ENCODE assay signal across 22 mouse cellular contexts in genomic region chr1:57810221-57810620, GRCm38 (mm10). TPM values are rescaled to one million over a fixed set of nuclear protein-coding genes. Genes with fewer than 3 reads are reported as not detected.
DNase-seq lines count a peak whose midpoint lies in the region; ATAC-seq and TF ChIP-seq lines count a peak whose summit lies in the region.
"Had no signal": no experiment of that assay in that cellular context is flagged by ENCODE, and none has a peak within 500 bp of the region (broad histone marks: within the 10 kb centered on the region; RNA-seq: fewer than 3 reads in every experiment).

No protein-coding gene starts in this region.

- DNase-seq in lung, embryonic 14.5 days: peak; percentile 57
- DNase-seq in lung, postnatal 14 days: no peak
- peak; percentile 1 for DNase-seq in B cell, adult 2 months
- peak; percentile 4 for DNase-seq in splenic B cell, adult 2 months (ENCODE audit: low read depth, low spot score)
- DNase-seq in frontal cortex, adult 2 months (ENCODE audit: extremely low spot score in 1 of 2, low spot score in 1 of 2): no peak
- DNase-seq: adrenal gland, adult 8-10 months; adrenal gland, postnatal 14 days; adrenal gland, postnatal 36 days; cerebellum, adult 11-12 months; cerebellum, adult 2 months; cerebellum, adult 9-10 months; cerebellum, postnatal 10 days; cerebellum, postnatal 25 days; forebrain, postnatal 0 days had no signal

- no peaks in the 10 kb centered on the region for H3K27me3 ChIP-seq in lung, embryonic 14.5 days (ENCODE audit: insufficient read depth, low read length)
- no peaks in the 10 kb centered on the region for H3K27me3 ChIP-seq in splenic B cell, adult 2 months (ENCODE audit: control insufficient read depth, insufficient read depth, low read length, poor library complexity, severe bottlenecking)
- no peaks in the 10 kb centered on the region for H3K27me3 ChIP-seq in liver, embryonic 12.5 days (replicated peaks)
- H3K27me3 ChIP-seq: embryonic facial prominence, embryonic 12.5 days; forebrain, embryonic 13.5 days; forebrain, embryonic 15.5 days; Patski had no signal

- H3K4me3 ChIP-seq in lung, embryonic 14.5 days (ENCODE audit: low read depth, low read length): no peak overlapping the region
- H3K4me3 ChIP-seq in liver, embryonic 12.5 days: no peak overlapping the region
- H3K4me3 ChIP-seq: embryonic facial prominence, embryonic 10.5 days; embryonic facial prominence, embryonic 12.5 days; forebrain, embryonic 13.5 days; forebrain, embryonic 15.5 days had no signal

- H3K27ac ChIP-seq in lung, embryonic 14.5 days (ENCODE audit: low read depth): no peak overlapping the region
- H3K27ac ChIP-seq in liver, embryonic 12.5 days: no peak overlapping the region
- H3K27ac ChIP-seq: embryonic facial prominence, embryonic 10.5 days; embryonic facial prominence, embryonic 12.5 days; forebrain, embryonic 13.5 days; forebrain, embryonic 15.5 days had no signal

- no peaks in the 10 kb centered on the region for H3K9me3 ChIP-seq in lung, embryonic 14.5 days (ENCODE audit: low read depth, low read length)
- no peaks in the 10 kb centered on the region for H3K9me3 ChIP-seq in liver, embryonic 12.5 days (replicated peaks)
- H3K9me3 ChIP-seq: embryonic facial prominence, embryonic 10.5 days; embryonic facial prominence, embryonic 12.5 days; forebrain, embryonic 13.5 days; forebrain, embryonic 15.5 days; G1E had no signal

- H3K9ac ChIP-seq in lung, embryonic 14.5 days: no peak overlapping the region
- no peak overlapping the region for H3K9ac ChIP-seq in liver, embryonic 12.5 days
- H3K9ac ChIP-seq: embryonic facial prominence, embryonic 12.5 days; forebrain, embryonic 13.5 days; forebrain, embryonic 15.5 days; forebrain, postnatal 0 days had no signal

- H3K36me3 ChIP-seq in lung, embryonic 14.5 days (ENCODE audit: insufficient read depth): peaks cover 5% of the 10 kb centered on the region; the same call in 1 of the 2 replicates
- H3K36me3 ChIP-seq in splenic B cell, adult 2 months (ENCODE audit: control insufficient read depth, insufficient read depth, low read length, poor library complexity, severe bottlenecking): no peaks in the 10 kb centered on the region
- H3K36me3 ChIP-seq in liver, embryonic 12.5 days: no peaks in the 10 kb centered on the region
- H3K36me3 ChIP-seq: embryonic facial prominence, embryonic 10.5 days; forebrain, embryonic 15.5 days; G1E had no signal

- H3K4me2 ChIP-seq in lung, embryonic 14.5 days: no peak overlapping the region
- no peak overlapping the region for H3K4me2 ChIP-seq in liver, embryonic 12.5 days
- H3K4me2 ChIP-seq: embryonic facial prominence, embryonic 12.5 days; forebrain, embryonic 13.5 days; forebrain, embryonic 15.5 days had no signal

- 16% methylated on average over 4 of the region's 4 CpGs for WGBS in lung, embryonic 14.5 days
- WGBS in liver, embryonic 12.5 days (ENCODE audit: insufficient replicate concordance): 19% methylated on average over 4 of the region's 4 CpGs

- peak; percentile 42; the same call in 1 of the 2 replicates for ATAC-seq in lung, embryonic 14.5 days (ENCODE audit: insufficient read depth)
- ATAC-seq in liver, embryonic 12.5 days: no peak
- ATAC-seq: activated CD4-positive, CD25-positive, alpha-beta regulatory T cell, adult 4 months; forebrain, embryonic 13.5 days; forebrain, embryonic 15.5 days; forebrain, postnatal 0 days; Patski had no signal

- TF ChIP-seq CTCF in lung, embryonic 14.5 days (IDR thresholded peaks at IDR 0.05; ENCODE audit: low read depth): no peak

- H3K4me1 ChIP-seq in lung, embryonic 14.5 days (ENCODE audit: insufficient read depth): no peaks in the 10 kb centered on the region
- no peaks in the 10 kb centered on the region for H3K4me1 ChIP-seq in liver, embryonic 12.5 days

RNA-seq across cellular contexts. Expression of gene Spats2l, which starts 36.3 kb away (rescaled TPM):
- polyA plus RNA-seq in lung, embryonic 14.5 days (2014; fragmentation: Nextera tagmentation; extraction: Ambion mirVana): 81.2 and 81.9 TPM in 2 replicates
- polyA plus RNA-seq in liver, embryonic 12.5 days (2016; fragmentation: Nextera tagmentation; extraction: Ambion mirVana): 9.9 and 12.5 TPM in 2 replicates
- 18.9 and 23.2 TPM in 2 replicates for polyA plus RNA-seq in frontal cortex, adult 2 months (2012; rRNA removed)
- polyA plus RNA-seq: G1E had no signal

Comparison
In these comparisons a context has a peak if more than half of its experiments do, and no peak if none do; other contexts are left out.
1. DNase-seq: peak in lung, embryonic 14.5 days (single experiment), B cell, adult 2 months (2 of 2) and splenic B cell, adult 2 months (single experiment); none in lung, postnatal 14 days (single experiment) and frontal cortex, adult 2 months (0 of 2).